Mouse (Mus musculus): ENCODE results near the gene Wnt11.

DNA sequence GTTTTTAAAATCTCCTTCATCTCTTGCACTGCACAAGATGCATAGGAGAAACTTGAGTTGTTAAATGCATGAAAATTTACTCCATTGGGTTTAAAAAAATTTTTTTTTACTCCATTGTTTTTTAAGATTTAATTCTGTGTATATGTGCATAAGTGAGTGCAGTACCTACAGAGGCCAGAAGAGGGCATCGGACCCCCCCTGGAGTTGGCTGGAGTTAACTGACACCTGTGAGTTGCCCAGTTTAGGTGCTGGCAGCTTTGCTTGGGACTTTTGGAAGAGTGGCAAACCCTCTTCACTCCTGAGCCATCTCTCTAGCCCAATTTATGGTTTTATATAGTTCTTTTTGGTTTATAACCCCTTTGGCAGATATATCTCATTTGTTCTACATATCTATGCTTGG lies 66.2 kb downstream of the Wnt11 start:
- TF ChIP-seq CTCF (IDR thresholded peaks at IDR 0.05; ENCODE audit: low read depth) (peak; percentile 57), EP300 (optimal IDR thresholded peaks at IDR 0.05) (no peak)

Data from stomach, postnatal 0 days (tissue).